Mouse (Mus musculus) right cerebral cortex, postnatal 14 days (tissue): ENCODE data around the gene Cyth3.
A peak's percentile ranks its signal among the peaks of the same experiment; 100 is the strongest.

Experiments
- DNase-seq: peaks from one replicate; pipeline ENCODE4 v3.0.0; 2022

Cyth3 gene

DNA sequence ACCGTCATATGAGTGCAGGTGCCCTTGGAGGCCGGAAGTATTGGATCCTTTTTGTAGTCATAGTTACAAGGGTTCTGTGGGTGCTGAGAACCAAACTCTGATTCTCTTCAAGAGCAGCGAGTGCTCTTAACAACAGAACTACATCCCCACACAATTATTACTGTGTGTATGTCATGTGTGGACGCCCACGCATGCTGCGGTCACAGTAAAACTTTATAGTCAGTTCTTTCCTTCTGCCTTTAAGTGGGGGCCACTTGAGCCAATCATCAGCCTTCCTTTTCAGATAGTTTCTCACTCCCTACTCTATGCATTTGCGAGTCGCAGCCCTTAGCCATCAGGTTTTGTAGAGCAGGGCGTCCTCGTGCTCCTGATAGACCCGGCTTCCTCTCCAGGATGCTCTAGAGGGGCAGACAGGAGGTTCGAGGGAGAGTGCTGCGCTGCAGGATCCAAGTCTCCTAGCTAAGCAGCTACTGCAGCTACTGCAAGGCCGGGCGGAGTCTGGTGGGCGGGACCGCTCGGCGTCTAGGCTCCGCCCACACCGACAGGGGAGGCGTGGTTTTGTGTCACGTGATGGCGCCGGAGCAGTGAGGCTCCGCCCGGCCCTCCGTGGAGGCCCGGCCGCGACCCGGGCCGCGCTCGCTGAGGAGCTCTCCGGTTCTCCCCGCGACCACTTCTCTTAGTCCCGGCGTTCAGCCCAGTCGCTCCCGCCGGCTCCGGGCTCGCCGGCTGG lies at the start of gene Cyth3:
Gene Cyth3, plus strand, starts transcription at position 555 of the 730 bp plus-strand sequence.
- DNase-seq, result peak; percentile 93

DNA sequence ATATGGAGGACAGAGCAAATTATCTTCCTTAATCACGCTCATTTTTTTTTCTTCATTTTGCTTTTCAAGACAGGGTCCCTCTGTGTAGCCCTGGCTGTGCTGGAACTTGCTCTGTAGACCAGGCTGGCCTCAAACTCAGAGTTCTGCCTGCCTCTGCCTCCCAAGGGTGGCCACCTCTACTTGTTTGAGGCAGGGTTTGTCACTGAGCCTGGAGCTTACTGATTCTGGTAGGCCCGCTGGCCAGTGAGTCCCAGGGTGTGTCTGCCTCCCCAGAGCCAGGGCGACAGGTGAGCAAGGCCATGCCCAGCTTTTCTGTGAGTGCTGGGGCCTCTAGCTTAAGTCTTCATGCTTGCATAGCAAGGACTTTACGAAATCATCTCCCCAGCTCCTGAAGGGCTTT lies 49.2 kb upstream of the Cyth3 start:
- no peak for DNase-seq

GRCm38 (mm10) chr5:143574261-143575178 lies 47.7 kb upstream of the Cyth3 start:
- DNase-seq, result no peak

DNA sequence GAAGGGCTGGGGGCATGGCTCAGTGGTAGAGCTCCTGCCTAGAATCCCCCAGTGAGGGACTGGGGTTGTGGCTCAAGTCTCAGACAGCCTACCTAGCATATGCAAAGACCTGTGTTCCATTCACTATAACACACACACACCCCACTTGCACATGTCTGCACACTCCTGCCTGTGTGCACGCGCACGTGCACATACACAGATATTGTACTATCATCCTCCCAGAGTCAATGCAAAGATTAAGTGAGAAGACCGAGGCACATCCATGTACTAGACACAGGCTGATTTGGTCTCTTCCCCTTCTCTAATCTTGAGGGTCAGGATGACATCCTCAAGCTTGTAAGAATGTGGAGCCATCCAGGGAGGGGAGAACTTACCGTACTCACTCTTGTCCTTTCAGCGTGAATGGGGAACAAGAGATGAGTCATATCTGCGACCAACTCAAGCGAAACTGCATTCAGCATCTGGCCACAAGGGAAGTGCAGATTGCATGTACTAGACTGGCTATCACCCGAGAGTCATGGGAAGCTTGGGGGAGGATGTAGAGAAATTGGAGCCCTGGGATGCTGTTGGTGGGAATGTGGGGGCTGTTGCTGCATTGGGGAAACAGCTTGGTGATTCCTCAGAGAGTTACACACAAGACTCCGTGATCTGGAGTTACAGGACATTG lies 42.6 kb upstream of the Cyth3 start:
- DNase-seq, result no peak

DNA sequence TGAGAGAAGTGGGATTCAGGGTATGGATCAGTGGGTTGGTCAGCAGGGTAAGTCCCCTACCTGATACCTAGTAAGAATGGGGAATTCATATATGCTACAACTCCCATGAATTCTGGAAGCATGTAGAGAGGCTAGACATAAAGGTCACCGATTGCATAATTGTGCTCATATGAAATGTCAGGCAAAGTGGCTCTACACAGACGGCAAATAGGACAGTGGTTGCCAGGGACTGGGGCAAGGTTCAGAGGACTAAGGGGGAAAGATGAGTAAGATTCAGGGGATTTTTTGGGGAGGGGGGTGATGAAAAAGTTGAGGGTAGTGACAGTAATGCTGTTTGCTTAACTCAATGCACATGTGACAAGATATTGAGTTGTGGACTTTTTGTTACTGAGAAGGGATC lies 41.3 kb upstream of the Cyth3 start:
- DNase-seq, result no peak

- no peak for DNase-seq
Measured at GRCm38 (mm10) chr5:143581874-143582273, 40.4 kb upstream of the Cyth3 start.

DNA sequence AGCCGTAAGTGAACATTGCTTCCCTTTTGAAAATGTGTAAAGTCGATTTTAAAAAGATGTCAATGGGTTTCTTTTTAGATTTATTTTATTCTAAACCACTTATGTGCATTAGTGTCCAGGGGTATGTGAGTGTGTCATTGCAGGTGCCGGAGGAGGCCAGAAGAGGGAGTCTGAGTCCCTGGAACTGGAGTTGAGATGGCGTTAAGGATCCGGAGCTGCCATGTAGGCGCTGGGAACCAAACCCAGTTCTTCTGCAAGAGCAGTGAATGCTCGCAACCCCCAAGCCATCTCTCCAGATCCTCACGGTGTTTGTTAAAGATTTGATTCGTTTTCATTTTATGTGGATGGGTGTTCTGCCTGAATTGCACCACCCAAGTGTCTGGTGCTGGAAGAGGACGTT lies 39.2 kb upstream of the Cyth3 start:
- DNase-seq, result no peak

GRCm38 (mm10) chr5:143584982-143585381 lies 37.3 kb upstream of the Cyth3 start:
- DNase-seq, result no peak

GRCm38 (mm10) chr5:143586386-143586785 lies 35.9 kb upstream of the Cyth3 start:
- DNase-seq, result no peak

DNA sequence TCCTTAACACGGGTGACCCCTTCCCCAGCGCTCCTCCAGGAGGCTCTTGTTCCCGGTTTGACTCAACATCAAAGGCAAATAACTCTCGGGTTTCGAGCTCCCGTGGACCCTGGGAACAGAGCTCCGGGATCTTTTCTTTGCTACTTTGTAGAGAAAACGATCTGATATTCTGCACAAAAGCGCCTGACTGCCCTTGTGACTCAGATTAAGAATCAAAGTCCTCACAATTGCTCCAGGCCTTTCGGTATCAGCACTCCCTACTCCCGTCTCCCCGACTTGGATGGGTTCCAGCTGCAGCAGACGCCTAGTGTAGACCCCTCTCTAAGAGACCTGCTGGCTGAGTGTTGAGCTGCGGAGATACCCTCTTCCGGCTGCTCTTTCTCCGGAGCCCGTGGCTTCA lies 33.1 kb upstream of the Cyth3 start:
- DNase-seq, result no peak

GRCm38 (mm10) chr5:143592926-143593325 lies 29.3 kb upstream of the Cyth3 start:
- DNase-seq, result no peak

- no peak for DNase-seq
Measured at GRCm38 (mm10) chr5:143593563-143594146, 28.6 kb upstream of the Cyth3 start.

GRCm38 (mm10) chr5:143594291-143595065 lies 27.8 kb upstream of the Cyth3 start:
- DNase-seq, result no peak

- DNase-seq, result no peak
Measured at GRCm38 (mm10) chr5:143602051-143602450, 20.2 kb upstream of the Cyth3 start.

DNA sequence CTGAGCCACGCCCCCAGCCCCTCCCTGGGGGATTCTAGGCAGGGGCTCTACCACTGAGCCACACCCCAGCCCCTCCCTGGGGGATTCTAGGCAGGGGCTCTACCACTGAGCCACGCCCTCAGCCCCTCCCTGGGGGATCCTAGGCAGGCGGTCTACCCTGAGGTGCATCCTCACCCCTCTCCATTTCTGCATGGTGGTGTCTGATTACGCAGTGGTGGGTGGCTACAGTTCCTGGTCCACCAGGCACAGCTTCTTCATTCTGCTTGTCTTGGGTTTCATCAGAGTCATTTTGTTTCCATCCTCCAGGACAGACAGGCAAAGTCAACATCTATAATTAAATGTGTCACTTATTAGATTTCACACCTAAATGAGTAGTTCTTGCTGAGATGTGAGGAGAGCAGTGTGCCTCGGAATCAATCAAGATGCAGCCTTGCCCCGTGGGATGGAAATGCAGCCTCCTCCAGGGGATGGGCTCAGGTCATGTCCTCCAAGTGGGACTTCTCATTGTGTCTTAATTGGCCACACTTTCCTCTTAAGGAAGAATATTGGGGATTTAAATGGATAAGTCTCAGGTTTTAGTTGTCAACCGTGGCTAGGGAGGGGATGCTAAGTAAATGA lies 18.0 kb upstream of the Cyth3 start:
- no peak for DNase-seq

DNA sequence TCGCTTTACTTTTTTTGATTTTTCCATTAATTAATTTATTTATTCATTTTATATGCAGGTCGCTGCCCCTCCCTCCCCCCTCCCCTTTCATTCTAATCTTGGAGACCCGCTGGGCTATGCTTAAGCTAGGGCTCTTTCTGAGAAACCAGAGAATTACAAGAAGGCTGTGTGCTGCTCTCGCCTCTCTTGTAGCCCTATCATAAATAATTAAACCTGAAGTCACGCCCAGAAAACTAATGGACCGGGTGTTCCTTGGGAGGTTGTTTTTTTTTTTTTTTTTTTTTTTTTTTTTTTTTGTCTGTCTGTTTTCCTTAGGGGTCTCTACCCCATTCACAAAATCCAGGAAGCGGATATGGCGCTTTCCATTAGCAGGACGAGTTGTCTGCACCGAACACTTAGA lies 15.5 kb upstream of the Cyth3 start:
- no peak for DNase-seq

DNA sequence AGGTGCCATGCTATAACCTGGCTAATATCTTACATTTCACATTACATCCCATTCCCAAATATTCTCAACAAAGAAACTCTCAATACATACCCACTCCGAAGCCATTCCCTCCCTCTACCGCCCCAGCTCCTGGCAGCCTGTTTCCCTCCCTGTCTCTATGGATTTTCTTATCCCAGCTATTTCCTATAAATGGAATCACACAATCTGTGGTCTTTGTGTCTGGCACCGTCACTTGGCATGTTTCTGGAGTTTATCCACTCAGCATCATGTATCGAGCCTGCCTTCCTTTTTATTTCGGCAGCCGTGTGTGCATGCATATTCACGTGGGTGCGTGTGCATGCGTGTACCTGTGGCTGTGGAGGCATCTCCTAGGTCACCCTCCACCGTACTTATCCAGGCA lies 14.1 kb upstream of the Cyth3 start:
- DNase-seq, result peak; percentile 22

- no peak for DNase-seq
Measured at GRCm38 (mm10) chr5:143611954-143612353, 10.3 kb upstream of the Cyth3 start.

- no peak for DNase-seq
Measured at GRCm38 (mm10) chr5:143613265-143613664, 9.0 kb upstream of the Cyth3 start.

DNA sequence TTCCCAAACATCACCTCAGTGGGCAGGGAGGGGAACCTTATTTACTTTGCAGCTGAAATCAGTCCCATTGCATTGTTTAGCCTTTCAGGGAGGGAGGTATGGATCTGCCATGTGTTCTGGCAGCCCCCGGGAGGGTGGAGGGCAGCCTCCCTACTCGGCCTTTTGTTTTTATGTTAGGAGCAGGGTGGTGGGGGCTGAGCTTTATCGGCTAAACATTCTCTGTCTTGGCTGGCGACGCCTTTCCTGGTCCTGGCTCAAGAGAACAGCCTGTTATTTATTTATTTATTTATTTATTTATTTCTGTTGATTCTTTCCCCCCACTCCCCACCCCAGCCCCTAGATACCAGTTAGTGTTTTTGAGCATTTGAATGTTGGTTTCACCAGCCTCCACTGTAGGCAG lies 7.7 kb upstream of the Cyth3 start:
- DNase-seq, result no peak

DNA sequence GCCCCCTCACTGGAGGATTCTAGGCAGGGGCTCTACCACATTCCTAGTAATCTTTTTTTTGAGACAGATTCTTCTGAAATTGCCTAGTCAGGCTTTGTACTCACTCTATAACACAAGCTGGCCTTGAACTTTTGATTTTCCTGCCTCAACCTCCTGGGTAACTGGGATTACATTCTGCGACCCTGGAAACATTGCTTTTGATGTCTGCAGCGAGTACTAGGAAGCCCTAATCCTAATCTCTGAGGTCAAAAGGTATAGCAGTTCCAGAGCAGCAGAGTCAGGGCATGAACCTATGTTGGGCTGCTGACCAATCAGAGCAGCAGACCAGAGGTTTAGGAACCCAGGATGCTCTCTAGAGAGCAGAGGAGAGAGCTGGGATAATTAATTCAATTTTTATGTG lies 6.9 kb upstream of the Cyth3 start:
- no peak for DNase-seq

DNA sequence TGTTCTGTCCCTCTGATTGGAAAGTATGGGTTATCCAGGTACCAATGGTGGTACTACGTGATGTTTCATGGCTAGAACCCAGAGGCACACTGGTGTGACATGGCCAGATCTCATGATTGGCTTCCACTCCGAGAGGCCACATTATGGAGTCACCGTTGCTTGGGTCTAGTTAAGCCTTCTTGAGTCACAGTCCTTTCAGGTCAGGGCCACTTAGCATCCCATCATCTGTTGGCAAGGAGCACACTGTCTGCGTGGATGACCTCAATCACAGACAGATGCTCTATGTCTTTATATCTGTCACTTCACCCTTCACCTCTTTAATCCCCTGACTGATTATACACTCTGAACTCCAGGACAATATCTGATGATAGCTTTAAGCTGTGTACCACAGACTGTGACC lies 6.1 kb upstream of the Cyth3 start:
- no peak for DNase-seq
